Mouse (Mus musculus): Measurements from ENCODE around the gene Mlxipl.

The Mlxipl gene

DNA sequence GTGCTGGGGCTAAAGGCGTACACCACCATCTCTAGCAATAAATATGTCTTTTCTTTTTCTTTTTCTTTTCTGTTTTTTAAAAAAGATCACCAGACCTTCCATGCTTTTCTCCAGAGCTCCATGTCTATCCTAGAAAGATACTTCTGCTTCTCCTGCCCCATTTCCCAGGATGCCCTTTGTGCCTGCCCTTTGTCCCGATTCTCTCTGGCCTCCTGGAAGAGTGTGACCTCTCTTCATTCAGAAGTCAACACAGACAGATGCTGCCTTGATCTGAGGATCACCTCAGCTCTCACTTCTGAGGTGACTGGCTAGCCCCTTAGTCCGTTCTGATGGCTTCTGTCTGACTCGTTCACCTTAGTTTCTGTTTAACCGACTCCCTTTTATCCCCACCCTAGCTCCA is 9.2 kb upstream of the Mlxipl start:
- no peak for DNase-seq

DNA sequence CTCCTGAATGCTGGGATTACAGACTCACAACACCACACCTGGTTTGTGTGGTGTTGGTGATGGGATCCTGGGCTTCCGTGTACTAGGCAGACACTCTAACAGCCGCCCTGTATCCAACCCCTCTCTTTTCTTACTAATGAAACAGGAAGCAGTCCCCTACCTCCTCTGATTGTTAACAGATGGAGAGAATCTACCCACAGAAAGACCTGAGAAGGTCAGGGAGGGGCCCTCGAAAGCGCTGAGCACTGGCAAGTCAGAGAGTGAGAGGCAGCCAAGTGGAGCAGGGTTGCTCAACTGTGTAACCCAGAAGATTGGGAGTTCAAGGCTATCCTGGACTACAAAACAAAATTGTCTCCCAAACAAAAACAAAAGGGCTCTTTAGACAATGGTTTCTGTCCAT is 2.8 kb upstream of the Mlxipl start:
- DNase-seq: no peak

DNA sequence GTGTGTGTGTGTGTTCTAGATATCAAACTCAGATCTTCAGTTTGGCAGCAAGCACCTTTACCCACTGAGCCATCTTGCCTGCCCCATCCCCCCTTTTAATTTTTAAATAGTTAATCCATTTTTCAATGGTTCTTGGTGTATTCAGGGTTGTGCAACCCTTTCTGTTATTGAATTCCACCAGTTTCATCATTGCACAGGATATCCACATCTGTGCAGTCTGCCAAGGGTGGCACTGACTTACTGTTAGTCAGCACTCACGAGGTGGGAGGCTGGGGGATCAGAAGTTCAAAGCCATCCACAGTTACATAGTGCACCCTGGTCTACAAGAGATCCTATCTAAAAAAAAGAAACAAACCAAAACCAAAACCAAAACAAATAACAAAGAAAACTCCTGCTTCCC is 11.3 kb downstream of the Mlxipl start:
- no peak for DNase-seq

DNA sequence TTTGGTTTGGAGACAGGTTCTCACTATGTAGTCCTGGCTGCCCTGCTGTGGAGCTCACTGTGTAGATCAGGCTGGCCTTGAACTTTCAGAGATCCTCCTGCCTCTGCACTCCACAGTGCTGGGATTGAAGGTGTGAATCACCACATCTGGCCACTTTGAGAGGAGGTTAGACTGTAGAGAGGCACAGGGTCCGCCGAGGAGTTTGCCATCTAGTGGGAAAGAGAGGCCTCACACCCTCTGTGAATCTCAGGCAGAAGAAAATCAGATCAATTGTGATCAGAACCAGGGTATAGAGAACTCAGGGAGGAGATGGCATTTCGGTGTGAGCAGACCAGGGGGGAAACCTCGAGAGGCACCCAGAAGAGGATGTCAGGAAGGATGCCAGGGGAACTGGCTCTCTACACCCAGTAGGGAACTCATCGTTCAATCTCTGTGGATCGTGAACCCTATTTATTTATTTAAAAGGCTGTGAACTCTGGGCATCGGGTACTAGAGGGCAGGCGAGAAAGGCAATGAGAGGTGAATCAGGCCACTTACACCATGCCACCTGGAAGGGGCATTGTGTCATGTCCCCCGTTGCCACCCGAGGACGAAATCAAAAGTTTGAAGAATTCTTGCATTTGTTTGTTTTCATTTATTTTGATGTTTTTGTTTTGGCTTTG is 14.4 kb downstream of the Mlxipl start:
- no peak for DNase-seq

DNA sequence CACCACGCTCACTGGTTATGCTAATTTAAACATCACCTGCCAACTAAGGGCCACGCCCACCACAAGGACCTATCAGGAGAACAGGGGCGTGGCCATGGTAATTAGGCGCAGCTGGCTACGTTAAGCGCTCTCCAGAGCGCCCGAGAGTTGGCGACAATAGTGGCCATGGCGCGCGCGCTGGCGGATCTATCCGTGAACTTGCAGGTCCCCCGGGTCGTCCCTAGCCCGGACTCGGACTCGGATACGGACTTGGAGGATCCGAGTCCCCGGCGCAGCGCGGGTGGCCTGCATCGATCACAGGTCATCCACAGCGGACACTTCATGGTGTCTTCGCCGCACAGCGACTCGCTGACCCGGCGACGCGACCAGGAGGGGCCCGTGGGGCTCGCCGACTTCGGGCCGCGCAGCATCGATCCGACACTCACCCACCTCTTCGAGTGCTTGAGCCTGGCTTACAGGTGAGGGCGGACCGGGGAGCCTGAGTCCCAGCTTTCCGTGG is 17.1 kb downstream of the Mlxipl start:
- DNase-seq: peak; percentile 36

DNA sequence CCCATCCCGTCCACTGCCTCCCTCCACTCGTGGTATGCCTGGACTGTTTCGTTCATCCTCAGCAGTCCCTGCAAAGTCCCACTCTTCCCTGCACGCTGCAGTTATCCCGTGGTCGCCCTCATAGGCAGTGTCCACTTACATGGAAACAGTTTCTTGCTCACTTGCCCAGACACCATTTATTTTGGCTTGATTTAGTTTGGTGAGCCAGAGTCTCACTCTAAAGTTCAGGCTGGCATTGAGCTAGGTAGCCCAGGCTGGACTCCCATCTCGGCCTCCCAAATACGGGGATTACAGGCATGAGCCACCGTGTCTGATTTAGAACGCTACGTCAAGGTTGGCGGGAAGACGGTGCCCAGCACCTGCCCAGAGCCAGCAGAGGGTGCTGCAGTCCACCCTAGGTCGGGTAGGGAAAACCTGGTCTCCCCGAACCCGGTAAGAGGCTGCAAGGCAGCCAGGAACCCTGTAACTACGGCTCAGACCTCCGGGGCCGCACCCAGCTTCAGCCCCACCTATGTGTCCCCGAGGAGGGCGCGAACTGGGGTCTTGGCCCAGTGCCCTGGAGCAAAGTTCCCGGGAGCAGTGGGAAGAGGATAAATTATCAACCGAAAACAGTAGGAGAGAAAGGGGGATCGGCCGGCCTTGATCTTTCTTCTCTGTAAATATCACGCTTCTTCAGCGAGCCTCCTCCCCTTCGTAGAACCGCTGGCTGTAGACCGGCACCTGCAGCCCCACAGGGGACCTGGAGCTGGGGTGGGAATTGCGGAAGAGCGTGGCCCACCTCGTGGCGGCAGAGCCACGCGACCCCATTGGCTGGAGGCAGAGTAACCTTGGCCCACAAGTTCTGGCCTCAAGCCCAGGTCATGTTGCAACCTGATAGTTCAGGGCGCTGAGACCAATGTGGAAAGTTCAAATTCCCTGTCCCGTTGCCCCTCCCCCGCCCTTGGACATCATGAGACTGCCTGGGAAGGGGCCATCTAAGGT is 18.1 kb downstream of the Mlxipl start:
- DNase-seq: peak; percentile 50

DNA sequence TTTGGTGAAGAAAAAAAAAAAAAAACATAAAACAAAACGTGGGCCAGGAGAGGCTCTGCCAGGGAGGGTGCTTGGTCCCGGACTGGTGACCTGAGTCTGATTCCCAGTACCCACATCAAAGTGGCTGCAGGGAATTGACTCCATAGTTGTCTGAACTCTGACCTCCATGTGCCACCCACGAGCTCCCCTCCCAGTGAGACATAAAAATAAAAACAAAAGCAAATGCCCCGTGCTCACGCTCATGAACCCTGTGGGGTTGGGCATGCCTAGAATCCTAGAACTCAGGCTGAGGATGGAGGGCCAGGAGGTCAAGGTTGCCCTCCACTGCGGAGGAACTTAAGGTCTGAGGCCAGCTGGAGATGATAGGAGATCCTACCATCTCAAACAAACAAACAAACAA is 19.3 kb downstream of the Mlxipl start:
- no peak for DNase-seq

DNA sequence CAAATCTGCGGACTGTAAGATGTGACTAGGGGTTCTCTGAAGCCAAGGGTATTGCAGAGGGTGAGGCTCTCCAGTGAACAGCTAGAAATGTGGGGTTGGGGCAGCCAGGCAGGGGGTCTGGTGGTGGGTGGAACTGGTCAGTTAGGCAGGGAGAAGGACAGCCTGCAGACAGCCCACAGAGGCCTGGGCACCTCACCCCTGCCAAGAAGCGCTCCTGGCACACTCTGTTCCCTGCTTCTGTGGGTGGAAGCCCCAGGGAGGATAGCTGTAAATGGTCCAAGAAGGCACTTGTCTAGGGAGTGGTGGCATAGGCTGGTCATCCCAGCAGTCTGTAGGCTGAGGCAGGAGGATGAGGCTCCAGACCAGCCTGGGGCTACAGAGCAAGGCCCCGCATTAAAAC is 19.7 kb downstream of the Mlxipl start:
- DNase-seq: no peak

DNA sequence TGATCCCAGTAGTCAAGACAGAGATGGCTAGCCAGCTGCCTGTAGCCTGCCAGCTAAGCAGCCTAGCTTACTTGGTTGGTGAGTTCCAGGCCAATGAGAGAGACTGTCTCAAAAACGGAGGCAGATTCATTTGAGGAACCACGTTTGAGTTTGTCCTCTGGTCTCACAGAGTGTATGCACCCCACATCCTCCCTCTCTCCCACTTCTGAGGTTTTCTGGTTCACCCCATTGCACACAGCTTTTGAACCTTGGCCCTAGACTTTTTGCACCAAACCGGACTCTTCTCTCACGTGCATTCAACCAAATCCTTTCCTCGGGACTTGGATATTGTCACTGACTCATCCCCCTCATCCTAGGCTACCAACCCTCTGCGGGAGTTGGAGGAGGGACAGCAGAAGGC is 20.3 kb downstream of the Mlxipl start:
- no peak for DNase-seq

DNA sequence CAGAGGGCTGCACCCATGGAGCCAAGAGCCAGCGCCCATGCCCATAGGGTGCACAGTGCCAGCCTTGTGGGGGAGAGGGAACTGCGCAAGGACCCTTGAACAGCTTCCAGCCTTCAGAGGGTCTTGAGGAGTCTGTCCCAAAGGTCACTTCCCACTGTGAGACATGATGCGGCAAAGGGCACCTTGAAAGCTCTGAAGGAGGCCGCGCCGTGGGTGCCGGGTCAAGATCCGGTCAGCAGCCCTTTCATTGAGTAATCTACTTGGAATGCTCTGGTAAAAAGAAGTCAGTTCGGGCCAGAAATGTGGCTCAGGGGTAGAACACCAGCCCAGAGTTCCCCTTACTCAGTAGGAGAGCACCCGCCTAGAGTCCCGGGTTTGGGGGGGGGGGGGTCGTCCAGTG is 24.1 kb downstream of the Mlxipl start:
- no peak for DNase-seq

DNA sequence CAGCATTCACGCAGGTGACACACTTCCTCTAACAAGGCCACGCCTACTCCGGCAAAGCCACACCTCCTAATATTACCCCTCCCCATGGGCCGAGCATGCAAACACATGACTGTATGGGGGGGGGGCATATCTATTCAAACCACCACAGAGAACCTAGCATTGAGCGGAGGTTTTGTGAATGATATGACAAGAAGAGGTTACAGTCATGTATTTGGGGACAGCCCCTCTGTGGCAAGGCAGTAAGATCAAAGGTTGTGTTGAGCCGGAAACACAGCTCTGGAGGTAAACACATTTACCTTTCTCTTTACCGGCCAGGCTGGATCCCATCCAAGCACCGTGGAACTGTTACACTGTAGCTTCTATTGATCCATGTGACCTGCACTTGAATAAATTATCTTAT is 25.6 kb downstream of the Mlxipl start:
- DNase-seq: no peak

DNA sequence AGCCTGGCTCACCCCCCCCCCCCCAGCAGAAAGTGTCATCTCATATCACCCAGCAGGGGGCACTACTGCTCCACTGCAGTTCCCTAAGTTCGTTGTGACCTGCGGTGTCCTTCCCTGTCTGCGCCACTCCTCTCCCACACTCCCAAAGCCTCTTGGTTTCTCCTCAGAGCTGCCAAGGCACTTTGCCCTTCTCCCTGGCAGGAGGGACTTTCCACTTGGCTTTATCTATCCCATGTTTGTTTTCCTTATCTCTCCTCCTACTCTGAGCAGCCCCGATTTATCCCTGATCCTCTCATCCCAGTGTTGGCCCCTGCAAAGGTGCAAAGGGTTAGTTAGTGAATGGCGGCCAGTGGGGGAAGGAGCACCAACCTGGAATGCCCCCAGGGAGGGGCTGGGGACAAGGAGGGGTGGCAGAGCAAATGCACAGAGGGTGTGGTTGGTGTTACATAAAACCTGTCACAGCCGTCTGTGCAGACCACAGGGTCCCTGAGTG is 28.9 kb downstream of the Mlxipl start:
- DNase-seq: peak; percentile 62

DNA sequence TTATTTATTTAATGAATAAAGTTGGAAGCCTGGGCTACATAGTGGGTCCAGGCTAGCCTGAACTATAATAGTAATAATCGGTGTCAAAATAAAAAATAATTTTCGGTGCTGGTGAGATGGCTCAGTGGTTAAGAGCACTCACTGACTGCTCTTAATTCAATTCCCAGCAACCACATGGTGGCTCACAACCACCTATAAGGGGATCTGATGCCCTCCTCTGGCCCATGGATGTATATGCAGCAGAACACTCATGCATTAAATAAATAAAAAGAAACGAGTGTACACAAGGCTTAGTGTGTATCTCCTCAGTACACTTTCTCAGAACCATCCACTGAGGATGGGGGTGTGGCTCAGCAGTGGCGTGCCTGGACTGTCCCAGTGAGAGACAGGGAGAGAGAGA is 31.1 kb downstream of the Mlxipl start:
- no peak for DNase-seq

DNA sequence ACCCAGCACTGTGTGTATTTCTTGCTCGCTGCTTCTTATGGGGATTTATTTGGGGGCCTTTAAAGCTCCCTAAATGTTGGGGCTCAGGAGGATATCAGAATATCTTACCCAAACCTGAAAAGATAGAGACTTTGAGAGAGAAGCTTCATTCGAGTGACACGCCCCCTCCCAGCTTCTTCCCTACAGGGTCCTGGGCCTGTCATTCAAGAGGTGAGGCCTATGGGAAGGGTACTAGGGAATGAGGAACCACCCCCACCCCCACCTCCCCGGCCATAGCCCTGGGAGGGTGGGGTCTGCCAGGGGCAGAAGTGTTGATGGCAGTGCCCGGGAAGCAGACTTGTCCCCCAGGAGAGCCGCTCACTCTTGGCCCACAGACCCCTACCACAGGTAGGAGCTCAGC is 36.4 kb downstream of the Mlxipl start:
- DNase-seq: no peak

DNA sequence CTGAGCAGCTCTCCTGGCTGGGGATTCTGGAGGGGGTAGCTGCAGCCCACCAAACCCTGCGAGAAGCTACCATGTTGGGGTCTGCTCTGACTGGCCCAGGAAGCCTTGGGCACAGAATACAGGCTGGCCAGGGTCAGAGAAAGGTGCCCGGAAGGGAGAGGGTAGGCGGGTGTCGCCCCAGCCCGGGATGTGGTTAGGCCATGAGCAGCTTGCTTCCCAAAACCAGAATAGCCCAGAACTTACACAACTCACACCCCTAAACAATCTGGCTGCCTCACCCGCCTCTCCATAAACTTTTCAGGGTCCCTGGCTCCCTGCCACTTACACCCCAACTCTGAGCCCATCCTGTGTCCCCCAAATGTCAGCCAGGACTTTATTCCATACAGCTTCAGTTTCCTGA is 38.0 kb downstream of the Mlxipl start:
- no peak for DNase-seq

DNA sequence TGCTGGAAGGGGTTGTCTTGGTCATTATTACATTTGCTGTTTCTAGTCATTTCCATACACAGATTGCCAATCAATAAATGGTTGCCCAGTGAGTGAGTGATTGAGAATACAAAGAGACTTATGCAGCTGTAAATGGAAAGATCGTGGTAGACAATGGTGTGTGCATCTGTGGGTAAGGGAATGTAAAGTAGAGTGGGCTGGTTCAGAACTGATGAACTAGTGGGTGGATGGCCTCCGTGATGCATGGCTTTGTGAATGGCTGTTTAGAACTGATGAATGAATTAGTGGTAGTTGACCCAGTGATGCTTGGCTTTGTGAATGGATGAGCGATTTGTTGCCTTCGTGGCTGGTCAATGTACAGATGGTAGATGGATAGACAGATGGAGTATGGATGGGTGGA is 40.1 kb downstream of the Mlxipl start:
- no peak for DNase-seq

DNA sequence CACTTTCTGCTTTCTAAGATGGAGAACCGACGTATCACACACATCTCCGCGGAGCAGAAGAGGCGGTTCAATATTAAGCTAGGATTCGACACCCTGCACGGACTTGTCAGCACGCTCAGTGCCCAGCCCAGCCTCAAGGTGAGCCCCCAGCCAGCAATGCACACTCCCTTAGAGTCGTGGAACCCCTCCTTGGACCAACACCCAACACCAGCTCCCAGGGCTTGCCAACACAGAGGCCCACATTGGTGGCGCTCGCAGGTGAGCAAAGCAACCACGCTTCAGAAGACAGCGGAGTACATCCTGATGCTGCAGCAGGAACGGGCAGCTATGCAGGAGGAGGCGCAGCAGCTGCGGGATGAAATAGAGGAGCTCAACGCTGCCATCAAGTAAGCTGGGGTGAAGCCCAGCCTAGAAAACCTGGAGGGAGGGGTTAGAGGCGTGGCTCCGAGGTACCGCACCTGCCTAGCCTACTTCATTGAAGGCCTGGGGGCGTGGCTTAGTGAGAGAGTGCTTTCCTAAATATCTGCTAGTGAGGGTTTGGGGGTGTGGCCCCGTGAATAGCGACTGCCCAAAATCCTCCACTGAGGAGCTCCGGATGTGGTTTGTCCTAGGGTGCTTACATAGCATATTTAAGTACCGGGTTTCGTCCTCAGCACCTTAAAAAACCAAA is 44.2 kb downstream of the Mlxipl start:
- DNase-seq: peak; percentile 26

DNA sequence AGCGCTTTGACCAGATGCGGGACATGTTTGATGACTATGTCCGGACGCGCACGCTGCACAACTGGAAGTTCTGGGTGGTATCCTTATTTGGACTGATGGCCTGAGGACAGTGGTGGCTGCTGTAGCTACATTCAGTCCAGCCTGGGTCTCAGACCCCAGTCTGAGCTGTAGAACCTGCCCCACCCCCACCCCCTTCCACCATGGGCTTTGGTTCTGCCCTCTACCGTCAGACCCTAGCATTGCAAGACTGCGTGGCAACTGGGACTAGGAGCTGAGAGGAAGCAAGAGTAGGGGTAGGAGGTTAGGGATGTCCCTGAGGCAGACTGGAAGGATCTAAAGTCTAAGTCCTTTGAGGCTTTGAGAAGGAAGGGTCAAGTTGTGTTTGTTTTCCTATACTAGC is 44.8 kb downstream of the Mlxipl start:
- DNase-seq: no peak

DNA sequence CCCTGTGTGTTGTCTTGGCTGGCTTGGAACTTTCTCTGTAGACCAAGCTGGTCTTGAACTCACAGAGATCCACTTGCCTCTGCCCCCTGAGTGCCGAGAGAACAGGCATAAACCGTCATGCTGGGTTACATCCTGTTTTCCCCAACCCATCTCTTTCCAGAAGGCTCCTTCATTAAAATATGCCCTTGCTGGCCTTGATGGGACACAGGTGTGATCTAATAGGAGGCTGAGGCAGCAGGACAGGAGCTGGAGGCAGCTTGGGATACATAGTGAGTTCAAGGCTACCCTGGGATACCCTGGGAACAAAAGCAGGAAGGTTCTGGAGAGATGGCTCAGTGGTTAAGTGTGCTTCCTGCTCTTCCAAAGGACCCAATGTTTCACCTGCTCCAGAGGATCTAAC is 50.2 kb downstream of the Mlxipl start:
- no peak for DNase-seq

DNA sequence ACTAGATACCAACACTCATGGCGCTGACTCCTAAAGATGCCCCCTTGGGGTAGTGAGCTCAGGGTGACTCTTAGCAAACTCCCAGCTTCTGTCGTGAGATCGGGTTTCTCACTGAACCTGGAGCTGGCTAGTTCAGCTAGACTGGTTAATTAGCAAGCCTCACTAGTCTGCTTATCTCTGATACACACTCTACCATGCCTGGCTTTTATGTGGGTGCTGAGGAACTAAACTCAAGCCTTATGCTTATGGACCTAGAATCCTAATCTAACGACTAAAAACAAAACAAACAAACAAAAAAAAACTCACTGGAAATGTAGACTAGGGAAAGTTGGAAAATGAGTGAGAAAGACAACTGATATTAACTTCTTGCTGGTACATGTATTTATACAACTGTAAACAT is 54.8 kb downstream of the Mlxipl start:
- DNase-seq: no peak

DNA sequence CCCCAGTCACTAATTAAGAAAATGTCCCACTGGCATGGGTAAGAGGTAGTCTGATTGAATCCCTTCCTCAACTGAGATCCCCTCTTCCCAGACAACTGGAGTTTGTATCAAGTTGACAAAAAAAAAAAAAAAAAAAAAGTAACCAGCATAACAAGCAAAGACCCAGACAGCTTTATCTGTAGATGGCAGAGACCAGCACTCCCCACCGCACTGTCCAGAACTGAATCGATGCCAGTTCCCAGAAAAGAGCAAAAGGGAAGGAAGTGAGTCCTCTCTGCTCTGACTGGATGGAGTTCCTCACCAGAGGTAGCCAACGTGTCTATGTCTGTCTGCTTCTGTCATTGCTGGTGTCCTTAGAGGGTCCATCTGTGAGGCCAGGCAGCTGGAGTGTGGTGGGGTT is 55.8 kb downstream of the Mlxipl start:
- peak; percentile 7 for DNase-seq

DNA sequence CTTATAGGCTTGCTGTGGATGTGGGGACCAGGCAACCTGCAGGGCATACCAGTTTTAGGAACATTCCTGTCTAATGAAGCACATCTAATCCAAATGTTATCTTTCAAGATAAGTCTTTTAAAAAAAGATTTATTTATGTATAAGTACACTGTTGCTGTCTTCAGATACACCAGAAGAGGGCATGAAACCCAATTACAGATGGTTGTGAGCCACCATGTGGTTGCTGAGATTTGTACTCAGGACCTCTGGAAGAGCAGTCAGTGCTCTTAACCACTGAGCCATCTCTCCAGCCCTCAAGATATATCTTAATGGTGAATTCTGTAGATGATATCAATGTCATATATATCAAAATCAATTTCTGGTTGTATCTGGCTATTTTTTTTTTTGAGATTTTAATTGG is 56.3 kb downstream of the Mlxipl start:
- DNase-seq: no peak

DNA sequence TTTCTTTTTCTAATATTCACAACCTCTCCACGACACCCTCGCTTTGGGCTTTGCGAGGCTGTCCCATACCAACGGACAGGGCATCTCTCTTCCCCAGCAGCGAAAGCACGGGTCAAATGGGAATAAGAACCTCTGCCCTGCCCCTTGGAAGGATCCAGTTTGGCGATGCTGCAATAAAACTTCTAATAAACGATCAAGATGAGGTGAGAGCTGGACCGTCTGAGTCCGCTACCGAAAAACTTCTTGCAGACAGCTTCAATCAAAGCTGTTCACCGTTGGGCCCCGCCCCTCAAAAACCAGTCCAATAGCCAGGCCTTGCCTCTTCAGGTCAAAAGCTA is 59.0 kb downstream of the Mlxipl start:
- DNase-seq: no peak

Data from cerebellum, adult 9-10 months (tissue).